Mouse (Mus musculus): ENCODE measurements at regions not wholly inside any gene's neighbourhood (a gene's known extent, or its start where the extent isn't known, plus 50 kb on each side); places are given as distances from the start of the nearest gene placed in this dataset.

DNA sequence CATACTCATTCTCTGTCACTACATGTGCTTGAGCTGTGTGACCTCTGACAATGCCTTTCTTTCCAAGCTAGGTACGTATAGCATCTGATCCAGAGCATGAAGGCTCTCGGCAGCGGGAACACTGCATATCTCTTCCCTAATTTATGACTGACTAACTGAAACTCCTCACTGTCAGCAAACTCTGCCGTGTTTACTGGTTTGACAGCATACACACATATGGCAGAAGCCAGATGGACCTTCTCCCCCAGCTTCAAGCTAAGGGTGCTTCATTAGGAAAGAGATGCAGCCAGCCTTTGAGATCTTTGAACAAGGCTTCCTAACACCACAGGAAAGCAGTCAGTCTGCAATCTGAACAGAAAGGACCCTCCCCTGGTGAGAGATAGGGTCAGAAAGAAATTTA, 186.9 kb upstream of the Acvr2a start:
- Histone ChIP-seq H3K4me3 (ENCODE audit: insufficient read depth, poor library complexity, severe bottlenecking) (no peak overlapping the region), H3K27me3 (ENCODE audit: control insufficient read depth, insufficient read depth, insufficient read length) (no peaks in the 10 kb centered on the region), H3ac (ENCODE audit: control insufficient read depth, insufficient read length, low read depth) (no peak overlapping the region), H3K79me3 (ENCODE audit: low read depth) (no peaks in the 10 kb centered on the region), H3K79me2 (ENCODE audit: control insufficient read depth, insufficient read depth) (no peaks in the 10 kb centered on the region), H3K36me3 (ENCODE audit: control insufficient read depth, insufficient read depth) (no peaks in the 10 kb centered on the region)
- no peak for TF ChIP-seq CTCF (IDR thresholded peaks at IDR 0.05; ENCODE audit: control insufficient read depth, insufficient read depth, insufficient read length)

DNA sequence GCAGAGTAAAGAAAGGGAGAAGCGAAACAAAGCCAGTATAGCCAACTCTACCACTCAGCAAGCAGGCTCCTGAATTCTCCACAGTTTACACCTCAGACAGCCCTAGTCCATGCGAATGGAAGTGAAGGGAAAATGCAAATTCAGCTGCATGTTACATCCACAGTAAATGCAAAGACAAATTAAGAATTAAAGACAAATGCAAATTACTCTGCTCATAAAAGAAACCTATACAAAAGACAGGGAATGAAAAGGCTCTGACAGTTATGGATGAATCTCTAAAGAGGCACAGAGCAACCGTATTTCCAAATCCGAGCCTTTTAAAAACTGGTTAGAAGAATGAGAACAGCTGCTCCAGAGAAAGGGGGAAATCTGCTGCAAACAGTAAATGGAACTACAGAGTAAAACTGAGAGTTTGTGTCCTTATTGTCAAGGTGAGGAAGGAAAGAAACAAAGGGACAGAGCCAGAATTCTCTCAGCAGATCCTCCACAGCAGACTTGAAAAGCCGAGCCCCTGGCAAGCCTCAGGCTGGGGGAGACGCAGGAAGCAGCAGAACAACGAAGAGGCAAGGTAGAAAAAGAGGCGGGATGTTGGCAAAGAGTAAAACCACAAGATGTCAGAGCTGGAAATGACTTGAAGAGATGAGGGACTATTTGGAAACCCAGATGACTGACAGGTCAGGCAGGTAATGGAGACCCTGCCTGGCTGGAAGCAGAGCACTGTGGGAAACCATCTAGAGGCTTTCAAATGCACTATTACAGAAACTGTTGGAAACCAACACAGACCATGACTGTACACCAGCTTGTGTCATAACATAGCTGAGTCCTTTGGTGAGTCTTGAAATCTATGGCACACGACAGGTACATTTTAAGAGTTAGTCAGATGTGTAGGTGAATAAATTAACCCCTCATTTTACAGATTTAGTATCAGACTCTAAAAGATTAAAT, 184.5 kb upstream of the Acvr2a start:
- H3K79me2 ChIP-seq (ENCODE audit: control insufficient read depth, insufficient read depth): no peaks in the 10 kb centered on the region
- H3ac ChIP-seq (ENCODE audit: control insufficient read depth, insufficient read length, low read depth): no peak overlapping the region
- H3K27me3 ChIP-seq (ENCODE audit: control insufficient read depth, insufficient read depth, insufficient read length): no peaks in the 10 kb centered on the region
- TF ChIP-seq CEBPB (IDR thresholded peaks at IDR 0.05; ENCODE audit: low read depth): no peak
- TF ChIP-seq MYOD1 (IDR thresholded peaks at IDR 0.05; ENCODE audit: control insufficient read depth, insufficient read length, low read depth): no peak
- no peak for TF ChIP-seq MAX (IDR thresholded peaks at IDR 0.05)
- TF ChIP-seq USF1 (IDR thresholded peaks at IDR 0.05; ENCODE audit: low read depth): no peak
- no peak for TF ChIP-seq CTCF (IDR thresholded peaks at IDR 0.05; ENCODE audit: control insufficient read depth, insufficient read depth, insufficient read length)
- no peak for TF ChIP-seq MYOG (IDR thresholded peaks at IDR 0.05; ENCODE audit: control insufficient read depth, extremely low read depth, insufficient read length)
- TF ChIP-seq FOSL1 (IDR thresholded peaks at IDR 0.05; ENCODE audit: insufficient read depth, low read length, poor library complexity, severe bottlenecking): no peak
- H3K36me3 ChIP-seq (ENCODE audit: control insufficient read depth, insufficient read depth): no peaks in the 10 kb centered on the region
- H3K79me3 ChIP-seq (ENCODE audit: low read depth): no peaks in the 10 kb centered on the region
- H3K4me3 ChIP-seq (ENCODE audit: insufficient read depth, poor library complexity, severe bottlenecking): no peak overlapping the region

DNA sequence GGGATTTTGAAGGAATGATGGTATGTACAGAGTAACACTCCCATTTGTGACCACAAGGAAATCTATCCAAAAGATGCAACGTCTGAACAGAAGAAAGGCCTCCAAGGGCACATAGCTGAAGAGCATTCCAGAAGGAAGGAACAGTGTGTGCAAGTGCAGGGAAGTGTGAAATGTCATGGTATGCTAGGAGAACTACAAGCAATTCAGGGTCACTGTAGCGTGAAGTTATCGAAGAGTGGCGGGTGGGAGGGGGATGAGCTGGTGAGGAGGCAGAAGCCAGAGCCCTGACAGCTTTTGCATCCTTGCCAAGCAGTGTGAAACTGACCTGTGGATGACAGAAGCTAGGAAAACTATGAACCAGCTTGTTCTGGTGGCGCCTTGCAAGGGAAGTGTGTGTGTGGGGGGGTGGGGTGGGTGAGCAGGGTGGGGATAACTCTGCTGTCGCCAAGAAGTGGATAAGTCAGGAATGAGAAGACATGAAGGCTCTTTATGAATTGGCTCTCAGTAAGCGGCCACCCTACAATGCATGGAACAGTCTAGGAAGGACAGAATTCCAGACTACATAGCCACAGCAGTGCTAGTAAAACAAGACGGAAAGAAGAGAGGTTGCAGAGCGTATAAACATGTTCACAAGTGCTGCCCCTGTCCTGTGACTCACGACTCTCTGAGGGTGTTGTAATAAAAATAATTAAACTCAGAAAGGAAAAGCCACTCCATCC, 179.3 kb upstream of the Acvr2a start:
- H3K4me3 ChIP-seq (ENCODE audit: insufficient read depth, poor library complexity, severe bottlenecking): no peak overlapping the region
- no peak overlapping the region for H3ac ChIP-seq (ENCODE audit: control insufficient read depth, insufficient read length, low read depth)
- no peaks in the 10 kb centered on the region for H3K79me3 ChIP-seq (ENCODE audit: low read depth)
- H3K27me3 ChIP-seq (ENCODE audit: control insufficient read depth, insufficient read depth, insufficient read length): no peaks in the 10 kb centered on the region
- H3K36me3 ChIP-seq (ENCODE audit: control insufficient read depth, insufficient read depth): no peaks in the 10 kb centered on the region
- TF ChIP-seq CTCF (IDR thresholded peaks at IDR 0.05; ENCODE audit: control insufficient read depth, insufficient read depth, insufficient read length): no peak
- TF ChIP-seq CEBPB (IDR thresholded peaks at IDR 0.05; ENCODE audit: low read depth): no peak
- no peak for TF ChIP-seq USF1 (IDR thresholded peaks at IDR 0.05; ENCODE audit: low read depth)
- TF ChIP-seq MYOG (IDR thresholded peaks at IDR 0.05; ENCODE audit: control insufficient read depth, extremely low read depth, insufficient read length): no peak
- H3K79me2 ChIP-seq (ENCODE audit: control insufficient read depth, insufficient read depth): no peaks in the 10 kb centered on the region

DNA sequence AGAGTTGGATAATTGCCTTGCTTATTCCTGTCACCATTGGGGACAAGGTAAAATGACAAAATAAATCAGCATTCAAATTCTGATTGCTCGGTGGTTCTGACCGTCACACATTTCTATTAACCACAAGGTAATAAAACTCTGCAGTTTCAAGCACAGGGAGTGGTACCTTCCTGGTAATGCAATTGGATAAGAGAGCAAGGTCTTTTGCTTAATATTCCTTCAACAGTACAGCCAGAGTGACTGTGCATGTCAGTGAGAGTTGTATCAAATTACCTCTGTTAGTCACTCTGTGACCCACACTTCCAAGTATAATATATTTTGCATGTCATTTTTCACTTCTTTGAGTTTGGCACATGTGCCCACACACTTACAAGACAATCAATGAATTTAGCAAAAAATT, 177.8 kb upstream of the Acvr2a start:
- Histone ChIP-seq H3ac (ENCODE audit: control insufficient read depth, insufficient read length, low read depth) (no peak overlapping the region), H3K79me2 (ENCODE audit: control insufficient read depth, insufficient read depth) (no peaks in the 10 kb centered on the region), H3K27me3 (ENCODE audit: control insufficient read depth, insufficient read depth, insufficient read length) (no peaks in the 10 kb centered on the region), H3K79me3 (ENCODE audit: low read depth) (no peaks in the 10 kb centered on the region), H3K4me3 (ENCODE audit: insufficient read depth, poor library complexity, severe bottlenecking) (no peak overlapping the region), H3K36me3 (ENCODE audit: control insufficient read depth, insufficient read depth) (no peaks in the 10 kb centered on the region)
- TF ChIP-seq CTCF (IDR thresholded peaks at IDR 0.05; ENCODE audit: control insufficient read depth, insufficient read depth, insufficient read length) (no peak), MYOD1 (IDR thresholded peaks at IDR 0.05; ENCODE audit: control insufficient read depth, insufficient read length, low read depth) (no peak), FOSL1 (IDR thresholded peaks at IDR 0.05; ENCODE audit: insufficient read depth, low read length, poor library complexity, severe bottlenecking) (no peak), CEBPB (IDR thresholded peaks at IDR 0.05; ENCODE audit: low read depth) (no peak), MAX (IDR thresholded peaks at IDR 0.05) (no peak), USF1 (IDR thresholded peaks at IDR 0.05; ENCODE audit: low read depth) (no peak), MYOG (IDR thresholded peaks at IDR 0.05; ENCODE audit: control insufficient read depth, extremely low read depth, insufficient read length) (no peak)

DNA sequence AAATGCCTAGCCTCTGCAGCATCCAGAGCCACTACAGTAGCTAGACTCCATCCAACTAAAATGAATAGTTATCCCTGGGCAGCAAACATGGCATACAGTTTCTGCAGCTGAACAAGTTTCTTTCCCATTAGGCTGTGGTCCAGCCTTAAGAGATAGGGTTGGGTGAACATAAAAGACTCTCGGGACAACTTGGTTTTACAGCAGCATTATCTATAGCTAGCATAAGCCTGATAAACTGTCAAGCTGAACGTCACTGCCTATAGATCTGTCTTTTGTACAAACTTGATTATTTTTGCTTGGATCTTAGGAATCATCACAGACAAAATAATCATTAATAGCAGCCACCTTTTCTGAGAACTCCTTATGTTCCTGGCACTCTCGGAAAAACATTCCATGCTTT, 169.8 kb upstream of the Acvr2a start:
- Histone ChIP-seq H3K36me3 (ENCODE audit: control insufficient read depth, insufficient read depth) (no peaks in the 10 kb centered on the region), H3K79me2 (ENCODE audit: control insufficient read depth, insufficient read depth) (no peaks in the 10 kb centered on the region), H3ac (ENCODE audit: control insufficient read depth, insufficient read length, low read depth) (no peak overlapping the region), H3K4me3 (ENCODE audit: insufficient read depth, poor library complexity, severe bottlenecking) (no peak overlapping the region), H3K27me3 (ENCODE audit: control insufficient read depth, insufficient read depth, insufficient read length) (no peaks in the 10 kb centered on the region), H3K79me3 (ENCODE audit: low read depth) (no peaks in the 10 kb centered on the region)
- TF ChIP-seq USF1 (IDR thresholded peaks at IDR 0.05; ENCODE audit: low read depth): no peak
- TF ChIP-seq CTCF (IDR thresholded peaks at IDR 0.05; ENCODE audit: control insufficient read depth, insufficient read depth, insufficient read length): no peak
- TF ChIP-seq MYOD1 (IDR thresholded peaks at IDR 0.05; ENCODE audit: control insufficient read depth, insufficient read length, low read depth): no peak
- TF ChIP-seq FOSL1 (IDR thresholded peaks at IDR 0.05; ENCODE audit: insufficient read depth, low read length, poor library complexity, severe bottlenecking): no peak
- TF ChIP-seq CEBPB (IDR thresholded peaks at IDR 0.05; ENCODE audit: low read depth): no peak
- TF ChIP-seq MYOG (IDR thresholded peaks at IDR 0.05; ENCODE audit: control insufficient read depth, extremely low read depth, insufficient read length): no peak
- TF ChIP-seq MAX (IDR thresholded peaks at IDR 0.05): no peak

Measured in C2C12 (cell line).